Mouse (Mus musculus) C2C12 (cell line): ENCODE measurements around the gene Flad1.

Experiments used
- CTCF ChIP-seq: IDR thresholded peaks from one replicate; pipeline ENCODE4 v1.5.1; 2011; ENCODE audit not compliant: control insufficient read depth, insufficient read depth, insufficient read length
- MYOD1 ChIP-seq: IDR thresholded peaks from one replicate; pipeline ENCODE4 v1.6.1; 2011; ENCODE audit warnings: low read depth; ENCODE audit not compliant: control insufficient read depth, insufficient read length
- MYOG ChIP-seq: IDR thresholded peaks from one replicate; pipeline ENCODE4 v1.6.1; 2011; ENCODE audit not compliant: control insufficient read depth, insufficient read length; ENCODE audit errors: extremely low read depth
- USF1 ChIP-seq: IDR thresholded peaks from one replicate; pipeline ENCODE4 v1.6.1; 2011; ENCODE audit warnings: low read depth, mild to moderate bottlenecking, control low read depth, moderate library complexity

DNA sequence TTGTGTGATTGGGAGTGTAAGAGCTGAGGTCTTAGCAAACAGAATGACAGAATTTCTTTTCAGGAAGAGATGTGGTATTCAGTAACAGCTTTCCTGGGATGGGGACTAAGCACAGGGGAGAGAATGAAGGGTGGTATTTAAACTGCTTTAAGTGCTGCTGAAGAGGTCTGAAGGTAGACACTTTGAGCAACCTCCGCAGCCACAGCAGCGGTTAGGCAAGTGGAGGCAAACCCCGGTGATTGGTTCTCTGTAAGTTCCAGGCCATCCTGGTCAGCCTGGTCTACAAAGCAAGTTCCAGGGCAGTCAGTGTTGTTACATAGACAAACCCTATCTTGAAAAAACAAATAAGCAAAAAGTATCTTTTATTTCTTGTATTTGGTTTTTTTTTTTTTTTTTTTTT, 8.3 kb upstream of the Flad1 start:
- no peak for TF ChIP-seq CTCF
- TF ChIP-seq MYOG, result no peak
- no peak for TF ChIP-seq MYOD1
- no peak for TF ChIP-seq USF1
